Mouse (Mus musculus) small intestine, adult 2 months (tissue): ENCODE results near the gene Naalad2.
"Not testable (repeated sequence)": the region's sequence is repeated elsewhere in the genome, so short reads cannot be mapped to it uniquely, and the experiment has no call there.

Source experiments
- CTCF ChIP-seq: fragments of 200-500 bp; IDR thresholded peaks from 2 replicates; pipeline ENCODE4 v1.5.1; 2012; ENCODE audit warnings: low read depth, mild to moderate bottlenecking, control low read depth, inconsistent platforms, low read length, moderate library complexity, mixed read lengths; ENCODE audit not compliant: insufficient replicate concordance, insufficient read length; ENCODE audit errors: extremely low read depth
- POLR2A ChIP-seq: fragments of 200-500 bp; IDR thresholded peaks from 2 replicates; pipeline ENCODE4 v1.6.1; 2012; ENCODE audit warnings: low read depth, mild to moderate bottlenecking, control low read depth, inconsistent platforms, low read length, moderate library complexity

- not testable (repeated sequence) for TF ChIP-seq POLR2A, CTCF
These were observed 9.6 kb upstream of the Naalad2 start for GRCm38 (mm10) chr9:18412371-18412770.
